Mouse (Mus musculus) stomach, postnatal 0 days (tissue): ENCODE results near the gene Sarnp. TPM values are rescaled to one million over a fixed set of nuclear protein-coding genes. Genes with fewer than 3 reads are reported as not detected.

Experiments
- ATAC-seq: fragments of 200-750 bp; cut with Nextera tagmentation; 2 replicates; pipeline ENCODE4 v1.8.0; 2017; ENCODE audit not compliant: low FRiP score, low TSS enrichment
- DNase-seq: peaks from one replicate; pipeline ENCODE4 v3.0.0-alpha.2; 2016; ENCODE audit warnings: low spot score
- H3K27ac ChIP-seq: fragments of 300-500 bp; sonication (generic); replicated peaks from 2 replicates; pipeline ENCODE4 v1.5.1; 2014; ENCODE audit warnings: mild to moderate bottlenecking, control low read depth
- H3K27me3 ChIP-seq: fragments of 300-500 bp; sonication (generic); 2 replicates; pipeline ENCODE4 v1.6.1; 2014; ENCODE audit warnings: low read length; ENCODE audit not compliant: control insufficient read depth, insufficient read depth
- H3K36me3 ChIP-seq: fragments of 300-500 bp; sonication (generic); 2 replicates; pipeline ENCODE4 v1.6.1; 2014; ENCODE audit warnings: low read length, mixed read lengths; ENCODE audit not compliant: control insufficient read depth, insufficient read depth
- H3K4me1 ChIP-seq: fragments of 300-500 bp; sonication (generic); replicated peaks from 2 replicates; pipeline ENCODE4 v1.6.1; 2014; ENCODE audit warnings: antibody characterized with exemption; ENCODE audit not compliant: control insufficient read depth, insufficient read depth
- H3K4me2 ChIP-seq: fragments of 300-500 bp; sonication (generic); replicated peaks from 2 replicates; pipeline ENCODE4 v1.6.1; 2014; ENCODE audit warnings: low read depth, mild to moderate bottlenecking, control low read depth, moderate library complexity
- H3K4me3 ChIP-seq: fragments of 300-500 bp; sonication (generic); 2 replicates; pipeline ENCODE4 v1.5.1; 2014; ENCODE audit warnings: low read depth, low read length, control low read depth
- H3K9ac ChIP-seq: fragments of 300-500 bp; sonication (generic); 2 replicates; pipeline ENCODE4 v1.6.1; 2014; ENCODE audit warnings: mild to moderate bottlenecking, low read length, control low read depth, mixed read lengths
- H3K9me3 ChIP-seq: fragments of 300-500 bp; sonication (generic); 2 replicates; pipeline ENCODE4 v1.6.1; 2016; ENCODE audit warnings: low read length; ENCODE audit not compliant: control insufficient read depth
- CTCF ChIP-seq: IDR thresholded peaks from 2 replicates; pipeline ENCODE4 v1.5.1; 2016; ENCODE audit warnings: antibody characterized with exemption, low read depth, mild to moderate bottlenecking, moderate library complexity
- EP300 ChIP-seq: optimal IDR thresholded peaks from 2 replicates; pipeline ENCODE3; 2016; ENCODE audit warnings: antibody characterized with exemption
- WGBS: fragments of 180-500 bp; shearing (Covaris S2); extraction: QIAGEN DNeasy Blood & Tissue Kit; methylation state at CpG from one replicate; pipeline ENCODE4 v1.1.7; 2014; 5-methylcytosine and 5-hydroxymethylcytosine counted together
- polyA plus RNA-seq: library from polyadenylated mRNA; unstranded; fragments of >200 nt; fragmentation: Nextera tagmentation; extraction: Ambion mirVana; gene quantifications from 2 replicates; pipeline ENCODE4 v1.2.1, GENCODE M21; 2015

The Sarnp gene
- polyA plus RNA-seq, 1 experiment from 2014 or later: 104 TPM

- no peak overlapping the region for H3K4me2 ChIP-seq
- ATAC-seq: no peak
- no peaks in the 10 kb centered on the region for H3K4me1 ChIP-seq
- H3K4me3 ChIP-seq: no peak overlapping the region
- no peak for DNase-seq
- no peaks in the 10 kb centered on the region for H3K9me3 ChIP-seq
- H3K36me3 ChIP-seq: peaks cover 11% of the 10 kb centered on the region
- WGBS: 73% methylated on average over 5 of the region's 5 CpGs
- H3K27me3 ChIP-seq: no peaks in the 10 kb centered on the region
- no peak overlapping the region for H3K9ac ChIP-seq
- TF ChIP-seq EP300 (no peak), CTCF (no peak)
- H3K27ac ChIP-seq: no peak overlapping the region
These were observed 26.1 kb downstream of the Sarnp start for GRCm38 (mm10) chr10:128843260-128843659.

- H3K36me3 ChIP-seq: peaks cover 9% of the 10 kb centered on the region
- ATAC-seq (no peak), DNase-seq (no peak)
- H3K4me3 ChIP-seq: no peak overlapping the region
- no peak overlapping the region for H3K9ac ChIP-seq
- H3K27ac ChIP-seq: no peak overlapping the region
- TF ChIP-seq EP300 (no peak), CTCF (peak; percentile 81)
- H3K4me2 ChIP-seq: no peak overlapping the region
- no peaks in the 10 kb centered on the region for H3K9me3 ChIP-seq
- no peaks in the 10 kb centered on the region for H3K4me1 ChIP-seq
- 63% methylated on average over 2 of the region's 2 CpGs for WGBS
- no peaks in the 10 kb centered on the region for H3K27me3 ChIP-seq
These were observed 28.4 kb downstream of the Sarnp start for GRCm38 (mm10) chr10:128845516-128845915.

- Histone ChIP-seq H3K27me3 (no peaks in the 10 kb centered on the region), H3K36me3 (peaks cover 7% of the 10 kb centered on the region), H3K9ac (no peak overlapping the region), H3K9me3 (no peaks in the 10 kb centered on the region), H3K4me1 (no peaks in the 10 kb centered on the region), H3K27ac (no peak overlapping the region), H3K4me3 (no peak overlapping the region), H3K4me2 (no peak overlapping the region)
- DNase-seq: no peak
- 94% methylated on average over 4 of the region's 4 CpGs for WGBS
- TF ChIP-seq CTCF (no peak), EP300 (no peak)
- no peak for ATAC-seq
These were observed 29.5 kb downstream of the Sarnp start for GRCm38 (mm10) chr10:128846664-128847063.

- no peaks in the 10 kb centered on the region for H3K4me1 ChIP-seq
- H3K27ac ChIP-seq: no peak overlapping the region
- DNase-seq: no peak
- 62% methylated on average over 2 of the region's 2 CpGs for WGBS
- H3K4me2 ChIP-seq: no peak overlapping the region
- ATAC-seq: no peak
- no peak overlapping the region for H3K9ac ChIP-seq
- no peak overlapping the region for H3K4me3 ChIP-seq
- H3K9me3 ChIP-seq: no peaks in the 10 kb centered on the region
- TF ChIP-seq EP300 (no peak), CTCF (no peak)
- H3K36me3 ChIP-seq: peaks cover 9% of the 10 kb centered on the region
- no peaks in the 10 kb centered on the region for H3K27me3 ChIP-seq
These were observed 31.3 kb downstream of the Sarnp start for GRCm38 (mm10) chr10:128848426-128848825.

GRCm38 (mm10) chr10:128850339-128850738 lies 33.2 kb downstream of the Sarnp start:
- WGBS: 79% methylated on average over 3 of the region's 3 CpGs
- H3K27me3 ChIP-seq: no peaks in the 10 kb centered on the region
- no peaks in the 10 kb centered on the region for H3K9me3 ChIP-seq
- no peak overlapping the region for H3K4me2 ChIP-seq
- H3K4me1 ChIP-seq: no peaks in the 10 kb centered on the region
- DNase-seq (no peak), ATAC-seq (no peak)
- TF ChIP-seq CTCF (no peak), EP300 (no peak)
- H3K27ac ChIP-seq: no peak overlapping the region
- H3K4me3 ChIP-seq: no peak overlapping the region
- no peak overlapping the region for H3K9ac ChIP-seq
- peaks cover 9% of the 10 kb centered on the region for H3K36me3 ChIP-seq

GRCm38 (mm10) chr10:128861176-128861575 lies 44.0 kb downstream of the Sarnp start:
- Histone ChIP-seq H3K4me3 (no peak overlapping the region), H3K27ac (no peak overlapping the region), H3K27me3 (no peaks in the 10 kb centered on the region), H3K4me2 (no peak overlapping the region), H3K36me3 (no peaks in the 10 kb centered on the region), H3K9ac (no peak overlapping the region), H3K4me1 (no peaks in the 10 kb centered on the region), H3K9me3 (no peaks in the 10 kb centered on the region)
- ATAC-seq (no peak), DNase-seq (no peak)
- TF ChIP-seq EP300 (no peak), CTCF (no peak)
